Mouse (Mus musculus) CH12.LX (cell line): ENCODE data around the gene Tanc1. TPM values are rescaled to one million over a fixed set of nuclear protein-coding genes. Genes with fewer than 3 reads are reported as not detected.

Experiments used
- DNase-seq: peaks from one replicate; pipeline ENCODE4 v3.0.0-alpha.2; 2013; ENCODE audit errors: extremely low read depth
- H3K27ac ChIP-seq: 2 replicates; pipeline ENCODE4 v1.5.1; 2012; ENCODE audit warnings: low read depth, mild to moderate bottlenecking, control low read depth, moderate library complexity; ENCODE audit not compliant: insufficient read depth
- H3K27me3 ChIP-seq: replicated peaks from 2 replicates; pipeline ENCODE3; 2012; ENCODE audit warnings: inconsistent platforms
- H3K36me3 ChIP-seq, 2 experiments: replicated peaks in 1 of 2; 2 replicates each; pipeline versions ENCODE3 to v1.6.1; 2012; ENCODE audit warnings: inconsistent platforms in 1 of 2, low read length in 1 of 2, mild to moderate bottlenecking in 1 of 2, mixed read lengths in 1 of 2, moderate library complexity in 1 of 2; ENCODE audit not compliant: control insufficient read depth in 1 of 2, insufficient read depth in 1 of 2
- H3K4me1 ChIP-seq, 2 experiments: 2 replicates each; pipeline ENCODE4 v1.6.1; 2012; ENCODE audit warnings: inconsistent platforms in 1 of 2, moderate library complexity in 1 of 2; ENCODE audit not compliant: insufficient read depth in 2 of 2, control insufficient read depth in 1 of 2
- H3K4me2 ChIP-seq: 2 replicates; pipeline ENCODE4 v1.6.1; 2012; ENCODE audit warnings: low read depth, mild to moderate bottlenecking, control low read depth; ENCODE audit not compliant: poor library complexity, insufficient read depth, severe bottlenecking
- H3K4me3 ChIP-seq, 3 experiments: fragments of 150-350 bp in 1 of 3; sonication (generic) in 1 of 3; replicated peaks in 1 of 3; 2 replicates each; pipeline versions ENCODE3 to v1.5.1; 2011 to 2012; ENCODE audit warnings: low read depth in 2 of 3, low read length in 2 of 3, mild to moderate bottlenecking in 2 of 3, moderate library complexity in 2 of 3, control low read depth in 1 of 3, improper control_type of control experiment in 1 of 3, inconsistent platforms in 1 of 3, mixed read lengths in 1 of 3; ENCODE audit not compliant: poor library complexity in 1 of 3
- H3K79me2 ChIP-seq: replicated peaks from 2 replicates; pipeline ENCODE4 v1.6.1; 2012; ENCODE audit warnings: mild to moderate bottlenecking, moderate library complexity; ENCODE audit not compliant: control insufficient read depth, poor library complexity, insufficient read depth, severe bottlenecking; ENCODE audit errors: extremely low read depth
- H3K9ac ChIP-seq: 2 replicates; pipeline ENCODE4 v1.6.1; 2012; ENCODE audit warnings: low read depth, mild to moderate bottlenecking, control low read depth, moderate library complexity; ENCODE audit not compliant: insufficient read depth
- H3K9me3 ChIP-seq: replicated peaks from 2 replicates; pipeline ENCODE3; 2012; ENCODE audit warnings: low read length, inconsistent platforms, mixed read lengths
- CTCF ChIP-seq, 2 experiments: IDR thresholded peaks in 1 of 2; conservative IDR thresholded peaks in 1 of 2; 2 replicates each; pipeline ENCODE4 v1.5.1; 2011 to 2012; ENCODE audit warnings: low read depth in 2 of 2, low read length in 2 of 2, improper control_type of control experiment in 1 of 2, inconsistent platforms in 1 of 2, mild to moderate bottlenecking in 1 of 2, moderate library complexity in 1 of 2
- E2F4 ChIP-seq: IDR thresholded peaks from 2 replicates; pipeline ENCODE4 v1.6.1; 2011; ENCODE audit warnings: low read depth, low read length, improper control_type of control experiment; ENCODE audit not compliant: insufficient replicate concordance
- ELF1 ChIP-seq: IDR thresholded peaks from 2 replicates; pipeline ENCODE4 v1.6.1; 2014; ENCODE audit warnings: low read depth, mild to moderate bottlenecking, inconsistent platforms, low read length, improper control_type of control experiment
- ETS1 ChIP-seq: conservative IDR thresholded peaks from 2 replicates; pipeline ENCODE4 v1.6.1; 2012; ENCODE audit warnings: low read depth, mild to moderate bottlenecking, inconsistent platforms, low read length, improper control_type of control experiment, moderate library complexity
- HCFC1 ChIP-seq: IDR thresholded peaks from 2 replicates; pipeline ENCODE4 v1.6.1; 2012; ENCODE audit warnings: low read depth, mild to moderate bottlenecking, inconsistent platforms, low read length, improper control_type of control experiment
- IRF4 ChIP-seq: IDR thresholded peaks from 2 replicates; pipeline ENCODE4 v1.6.1; 2014; ENCODE audit warnings: low read depth, mild to moderate bottlenecking, inconsistent platforms, low read length, improper control_type of control experiment
- JUN ChIP-seq: IDR thresholded peaks from 2 replicates; pipeline ENCODE4 v1.6.1; 2011; ENCODE audit warnings: low read depth, mild to moderate bottlenecking, low read length, improper control_type of control experiment, moderate library complexity; ENCODE audit not compliant: insufficient read depth
- JUND ChIP-seq: conservative IDR thresholded peaks from 2 replicates; pipeline ENCODE4 v1.6.1; 2011; ENCODE audit warnings: low read depth, low read length, improper control_type of control experiment
- MAFK ChIP-seq: IDR thresholded peaks from 2 replicates; pipeline ENCODE4 v1.6.1; 2011; ENCODE audit warnings: low read length, improper control_type of control experiment; ENCODE audit not compliant: insufficient replicate concordance
- MAX ChIP-seq: IDR thresholded peaks from 2 replicates; pipeline ENCODE4 v1.6.1; 2011; ENCODE audit warnings: low read length, improper control_type of control experiment
- MAZ ChIP-seq: IDR thresholded peaks from 2 replicates; pipeline ENCODE4 v1.6.1; 2012; ENCODE audit warnings: low read depth, mild to moderate bottlenecking, inconsistent platforms, low read length, improper control_type of control experiment, moderate library complexity
- MEF2A ChIP-seq: IDR thresholded peaks from 2 replicates; pipeline ENCODE4 v1.6.1; 2014; ENCODE audit warnings: low read depth, mild to moderate bottlenecking, inconsistent platforms, low read length, improper control_type of control experiment, borderline replicate concordance
- MXI1 ChIP-seq: IDR thresholded peaks from 2 replicates; pipeline ENCODE4 v1.6.1; 2011; ENCODE audit warnings: mild to moderate bottlenecking, low read depth, low read length, improper control_type of control experiment
- PAX5 ChIP-seq: IDR thresholded peaks from 2 replicates; pipeline ENCODE4 v1.6.1; 2012; ENCODE audit warnings: low read length, inconsistent platforms, mixed read lengths
- POLR2A ChIP-seq: IDR thresholded peaks from 2 replicates; pipeline ENCODE4 v1.6.1; 2011; ENCODE audit warnings: low read depth, mild to moderate bottlenecking, improper control_type of control experiment, low read length
- POLR2AphosphoS2 ChIP-seq: IDR thresholded peaks from 2 replicates; pipeline ENCODE4 v1.6.1; 2011; ENCODE audit warnings: low read depth, low read length, improper control_type of control experiment
- RCOR1 ChIP-seq: conservative IDR thresholded peaks from 2 replicates; pipeline ENCODE4 v1.6.1; 2012; ENCODE audit warnings: low read depth, mild to moderate bottlenecking, inconsistent platforms, low read length, improper control_type of control experiment
- SMC3 ChIP-seq: IDR thresholded peaks from 2 replicates; pipeline ENCODE4 v1.6.1; 2011; ENCODE audit warnings: low read depth, low read length, improper control_type of control experiment
- TBP ChIP-seq: conservative IDR thresholded peaks from 2 replicates; pipeline ENCODE4 v1.6.1; 2011; ENCODE audit warnings: low read depth, low read length, improper control_type of control experiment
- TCF12 ChIP-seq: IDR thresholded peaks from 2 replicates; pipeline ENCODE4 v1.6.1; 2014; ENCODE audit warnings: low read depth, mild to moderate bottlenecking, inconsistent platforms, low read length, improper control_type of control experiment
- UBTF ChIP-seq: IDR thresholded peaks from 2 replicates; pipeline ENCODE4 v1.6.1; 2012; ENCODE audit warnings: low read depth, mild to moderate bottlenecking, inconsistent platforms, low read length, improper control_type of control experiment, moderate library complexity
- USF1 ChIP-seq: IDR thresholded peaks from 2 replicates; pipeline ENCODE4 v1.6.1; 2014; ENCODE audit warnings: low read depth, mild to moderate bottlenecking, inconsistent platforms, low read length, improper control_type of control experiment
- USF2 ChIP-seq: conservative IDR thresholded peaks from 2 replicates; pipeline ENCODE4 v1.6.1; 2011; ENCODE audit warnings: low read depth, low read length, improper control_type of control experiment
- ZC3H11A ChIP-seq: IDR thresholded peaks from 2 replicates; pipeline ENCODE4 v1.6.1; 2012; ENCODE audit warnings: low read depth, mild to moderate bottlenecking, inconsistent platforms, low read length, improper control_type of control experiment
- ZMIZ1 ChIP-seq: IDR thresholded peaks from 2 replicates; pipeline ENCODE4 v1.6.1; 2012; ENCODE audit warnings: low read depth, mild to moderate bottlenecking, inconsistent platforms, low read length, improper control_type of control experiment
- ZNF384 ChIP-seq: IDR thresholded peaks from 2 replicates; pipeline ENCODE4 v1.6.1; 2012; ENCODE audit warnings: low read depth, low read length, improper control_type of control experiment, inconsistent platforms
- dilution Hi-C: fragments of 300-500 bp; cut with MboI; formaldehyde crosslinking; loops from 2 replicates; pipeline ENCODE4 v1.14.3; 2020; ENCODE audit warnings: low sequenced_read_pairs; ENCODE audit not compliant: extremely low pct_unique_long_range_greater_than_20kb, extremely low pct_ligation_motif_present
- in situ Hi-C: fragments of 300-500 bp; cut with MboI; formaldehyde crosslinking; loops from 3 replicates; pipeline ENCODE4 v1.14.3; 2019; ENCODE audit warnings: low sequenced_read_pairs, low pct_ligation_motif_present, low pct_unique_long_range_greater_than_20kb, mixed read lengths
- polyA plus RNA-seq: library from polyadenylated mRNA; unstranded; fragments of >175 nt; gene quantifications from 2 replicates; pipeline ENCODE4 v1.2.1, GENCODE M21; 2012; ENCODE audit warnings: low read depth; ENCODE audit not compliant: insufficient read length
- total RNA-seq, 2 experiments: library from RNA; depleted of rRNA; stranded (reverse); fragments of 300-350 nt in 1 of 2; fragments of >200 nt in 1 of 2; gene quantifications; 2 replicates each; pipeline ENCODE4 v1.2.3; 2012 to 2014

Gene Tanc1
- total and polyA plus RNA-seq, 3 experiments = 0.08 to 0.21 (median 0.08) TPM

- H3K79me2 ChIP-seq = no peaks in the 10 kb centered on the region
- no peaks in the 10 kb centered on the region for H3K36me3 ChIP-seq
- dilution Hi-C loops = no loop called here
- in situ Hi-C loops = no loop called here
- no peak for DNase-seq
- no peak overlapping the region for H3K4me2 ChIP-seq
- TF ChIP-seq JUN (no peak), E2F4 (no peak), HCFC1 (no peak), ZNF384 (no peak), TCF12 (no peak), ZC3H11A (no peak), MXI1 (no peak), RCOR1 (no peak), ZMIZ1 (no peak), ETS1 (no peak), MAX (no peak), SMC3 (no peak), MEF2A (no peak)
- no peak overlapping the region for H3K27ac ChIP-seq
- no peaks in the 10 kb centered on the region for H3K4me1 ChIP-seq
- no peak overlapping the region for H3K4me3 ChIP-seq
- no peaks in the 10 kb centered on the region for H3K9me3 ChIP-seq
- no peaks in the 10 kb centered on the region for H3K27me3 ChIP-seq
- H3K9ac ChIP-seq = no peak overlapping the region
These were observed 18.4 kb upstream of the Tanc1 start for GRCm38 (mm10) chr2:59593341-59593902.

GRCm38 (mm10) chr2:59594095-59594494, 17.7 kb upstream of the Tanc1 start:
- in situ Hi-C loops = no loop called here
- dilution Hi-C loops = no loop called here
- H3K79me2 ChIP-seq = no peaks in the 10 kb centered on the region
- no peak overlapping the region for H3K4me2 ChIP-seq
- H3K27me3 ChIP-seq = no peaks in the 10 kb centered on the region
- no peaks in the 10 kb centered on the region for H3K36me3 ChIP-seq
- TF ChIP-seq UBTF (no peak), IRF4 (no peak), ZNF384 (no peak), POLR2A (no peak), ELF1 (no peak), TBP (no peak), PAX5 (no peak), MAFK (no peak), ZMIZ1 (no peak), USF2 (no peak), SMC3 (no peak), MEF2A (no peak), MAX (no peak), MAZ (no peak), CTCF (conservative IDR thresholded peaks at IDR 0.05 in 1 of 2, IDR thresholded peaks at IDR 0.05 in 1 of 2; ENCODE audit: low read depth in 2 of 2, low read length in 2 of 2) (no peak), JUND (no peak), POLR2AphosphoS2 (no peak), USF1 (no peak)
- H3K4me3 ChIP-seq = no peak overlapping the region
- H3K4me1 ChIP-seq = no peaks in the 10 kb centered on the region; a peak in 1 of 4 replicates
- no peak overlapping the region for H3K27ac ChIP-seq
- DNase-seq = no peak
- no peaks in the 10 kb centered on the region for H3K9me3 ChIP-seq
- H3K9ac ChIP-seq = no peak overlapping the region
